Mouse (Mus musculus) layer of hippocampus, postnatal 14 days (tissue): Measurements from ENCODE around the gene Arhgap33. TPM values are rescaled to one million over a fixed set of nuclear protein-coding genes. Genes with fewer than 3 reads are reported as not detected.
A peak's percentile ranks its signal among the peaks of the same experiment; 100 is the strongest.

Experiments
- DNase-seq, 2 experiments: peaks; one replicate each; pipeline ENCODE4 v3.0.0; 2021 to 2022; ENCODE audit warnings: low spot score in 2 of 2, mixed read lengths in 1 of 2
- long read RNA-seq, 2 experiments: library from polyadenylated mRNA; stranded (forward); transcript quantifications; one replicate each; pipeline ENCODE4 v2.0.0; 2021
- total RNA-seq, 2 experiments: library from RNA; stranded (reverse); gene quantifications; 2 replicates each; pipeline ENCODE4 v1.2.3; 2021

Gene Arhgap33
- 100 to 1,000 TPM; 160 to 163 TPM for total RNA-seq
- long read RNA-seq, experiment 1, full-length matches to known transcripts: 33 of 69 reads
- long read RNA-seq, experiment 1, partial matches to known transcripts: 9 of 69 reads
- long read RNA-seq, experiment 1, other reads (novel, unspliced or antisense): 27 of 69 reads
- long read RNA-seq, experiment 2, full-length matches to known transcripts: 33 of 91 reads
- long read RNA-seq, experiment 2, partial matches to known transcripts: 22 of 91 reads
- long read RNA-seq, experiment 2, other reads (novel, unspliced or antisense): 36 of 91 reads

GRCm38 (mm10) chr7:30534633-30535577 lies at the start of gene Arhgap33:
Arhgap33 (minus strand) TSS chr7:30535060.
- peak; percentile 95 to 98 for DNase-seq

GRCm38 (mm10) chr7:30584339-30584738 lies 49.5 kb upstream of the Arhgap33 start:
- DNase-seq: no peak

- no peak for DNase-seq
Observed at GRCm38 (mm10) chr7:30581547-30581946, 46.7 kb upstream of the Arhgap33 start.

GRCm38 (mm10) chr7:30579950-30580349 lies 45.1 kb upstream of the Arhgap33 start:
- no peak for DNase-seq

GRCm38 (mm10) chr7:30572969-30573368 lies 38.1 kb upstream of the Arhgap33 start:
- DNase-seq: no peak

- no peak for DNase-seq
Observed at GRCm38 (mm10) chr7:30572389-30572788, 37.5 kb upstream of the Arhgap33 start.

- DNase-seq: no peak
Observed at GRCm38 (mm10) chr7:30567555-30567954, 32.7 kb upstream of the Arhgap33 start.

GRCm38 (mm10) chr7:30566033-30566432 lies 31.2 kb upstream of the Arhgap33 start:
- no peak for DNase-seq

GRCm38 (mm10) chr7:30564970-30565571 lies 30.2 kb upstream of the Arhgap33 start, which contains the start of gene Igflr1:
Igflr1 (plus strand) TSS chr7:30565427.
- DNase-seq: no peak

- DNase-seq: no peak
Observed at GRCm38 (mm10) chr7:30563906-30564280, 29.0 kb upstream of the Arhgap33 start.

- DNase-seq: peak; percentile 94 to 99
Observed at GRCm38 (mm10) chr7:30563117-30563905, 28.5 kb upstream of the Arhgap33 start, which contains the start of the genes U2af1l4, Gm49396 and Psenen. U2af1l4 (plus strand) TSS chr7:30563301. Gm49396 (plus strand) TSS chr7:30563344. Psenen (minus strand) TSS chr7:30563627.

GRCm38 (mm10) chr7:30562526-30563116 lies 27.8 kb upstream of the Arhgap33 start:
- DNase-seq: no peak

GRCm38 (mm10) chr7:30560296-30560695 lies 25.4 kb upstream of the Arhgap33 start:
- no peak for DNase-seq

- DNase-seq: peak; percentile 95 to 99
Observed at GRCm38 (mm10) chr7:30559443-30559954, 24.6 kb upstream of the Arhgap33 start, which contains the start of gene Lin37. Lin37 (minus strand) TSS chr7:30559838.

GRCm38 (mm10) chr7:30558656-30559442 lies 24.0 kb upstream of the Arhgap33 start:
- DNase-seq: no peak

- DNase-seq: no peak
Observed at GRCm38 (mm10) chr7:30557901-30558514, 23.1 kb upstream of the Arhgap33 start.

GRCm38 (mm10) chr7:30556894-30557536 lies 22.2 kb upstream of the Arhgap33 start:
- DNase-seq: no peak
